In the genomic region with DNA sequence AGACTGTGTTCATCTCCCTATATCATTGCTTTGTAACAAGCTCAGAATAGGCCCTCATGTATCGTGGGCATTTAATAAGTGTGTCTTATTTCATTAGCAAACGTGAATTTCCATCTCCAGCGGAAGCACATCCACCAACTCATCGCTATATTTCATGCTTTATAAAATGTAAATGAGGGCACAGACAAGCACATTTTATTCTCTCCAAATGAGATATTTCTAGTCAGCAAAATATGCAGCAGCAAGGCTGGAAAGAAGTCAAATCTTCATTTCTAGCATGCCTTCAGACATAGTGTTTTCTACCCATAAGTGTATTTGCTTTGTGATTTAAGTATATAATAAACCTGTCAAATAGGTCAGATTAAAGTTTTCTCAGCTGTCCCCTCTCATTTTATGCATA, we compare ENCODE assay signal across 20 mouse cellular contexts. TPM values are rescaled to one million over a fixed set of nuclear protein-coding genes. Genes with fewer than 3 reads are reported as not detected.
"Had no signal": no experiment of that assay in that cellular context is flagged by ENCODE, and none has a peak within 500 bp of the region (broad histone marks: within the 10 kb centered on the region; RNA-seq: fewer than 3 reads in every experiment).

No protein-coding gene starts in this region.

- H3K9me3 ChIP-seq: neural tube, embryonic 12.5 days; neural tube, embryonic 13.5 days; neural tube, embryonic 15.5 days; stomach, embryonic 15.5 days had no signal

- DNase-seq: retina, postnatal 1 day; right cerebral cortex, adult 18-20 months; right cerebral cortex, postnatal 14 days; right cerebral cortex, postnatal 25 days; right cerebral cortex, postnatal 4 days; spleen, adult 18-20 months; thymus, adult 18-20 months; thymus, adult 2 months; thymus, postnatal 14 days; thymus, postnatal 25 days; thymus, postnatal 36 days; thymus, postnatal 4 days had no signal

- H3K36me3 ChIP-seq: neural tube, embryonic 12.5 days; neural tube, embryonic 13.5 days; neural tube, embryonic 15.5 days; stomach, embryonic 15.5 days had no signal

- H3K27ac ChIP-seq: neural tube, embryonic 12.5 days; neural tube, embryonic 13.5 days; neural tube, embryonic 15.5 days; stomach, embryonic 15.5 days; stomach, postnatal 0 days had no signal

- H3K4me3 ChIP-seq: neural tube, embryonic 12.5 days; neural tube, embryonic 13.5 days; neural tube, embryonic 15.5 days; stomach, embryonic 15.5 days had no signal

- H3K4me1 ChIP-seq: neural tube, embryonic 12.5 days; neural tube, embryonic 13.5 days; neural tube, embryonic 15.5 days; stomach, embryonic 15.5 days had no signal

- H3K9ac ChIP-seq: neural tube, embryonic 12.5 days; neural tube, embryonic 13.5 days; neural tube, embryonic 15.5 days; stomach, embryonic 15.5 days had no signal

- H3K27me3 ChIP-seq: neural tube, embryonic 12.5 days; neural tube, embryonic 13.5 days; neural tube, embryonic 15.5 days; stomach, embryonic 15.5 days had no signal

- H3K4me2 ChIP-seq: neural tube, embryonic 12.5 days; neural tube, embryonic 13.5 days; neural tube, embryonic 15.5 days; stomach, embryonic 15.5 days had no signal

RNA-seq across cellular contexts. Expression of a gene that starts 45.3 kb away (rescaled TPM):
- total RNA-seq: neutrophil, adult 5-6 weeks had no signal
- polyA plus RNA-seq: small intestine, adult 2 months; spleen, adult 2 months; thymus, adult 2 months had no signal
